Mouse (Mus musculus) naive thymus-derived CD4-positive, alpha-beta T cell, adult 2 months (primary cell): ENCODE measurements around the gene Frmd4b.
A peak's percentile ranks its signal among the peaks of the same experiment; 100 is the strongest.

Source experiments
- DNase-seq: peaks from one replicate; pipeline ENCODE4 v3.0.0-alpha.2; 2011; ENCODE audit warnings: low read depth

Gene Frmd4b

DNA sequence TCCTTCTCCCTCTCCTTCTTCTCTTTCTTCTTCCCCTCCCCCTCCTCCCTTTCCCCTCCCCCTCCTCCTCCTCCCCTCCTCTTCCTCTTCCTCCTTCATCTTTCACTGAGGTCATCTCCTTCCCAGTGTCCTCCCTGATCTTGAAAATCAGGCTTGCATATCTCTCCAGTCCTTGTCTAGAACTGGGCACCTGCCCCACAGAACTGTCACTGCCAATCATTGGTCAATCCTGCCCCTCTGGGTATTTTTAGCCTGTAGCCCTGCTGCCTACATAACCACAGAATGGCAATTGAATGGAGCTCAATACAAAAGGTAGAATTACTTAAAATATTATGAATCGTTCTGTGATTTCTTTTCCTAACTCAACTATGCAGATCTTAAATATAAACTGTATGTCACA is 358.9 kb downstream of the Frmd4b start:
- DNase-seq = no peak

- no peak for DNase-seq
These were observed 364.6 kb downstream of the Frmd4b start, which contains the start of gene Lmod3 for GRCm38 (mm10) chr6:97252711-97253221. Gene Lmod3 (minus strand): TSS chr6:97252759.

GRCm38 (mm10) chr6:97252086-97252485 is 365.3 kb downstream of the Frmd4b start:
- DNase-seq = no peak

- DNase-seq = peak; percentile 84
These were observed 366.4 kb downstream of the Frmd4b start for GRCm38 (mm10) chr6:97250966-97251365.

DNA sequence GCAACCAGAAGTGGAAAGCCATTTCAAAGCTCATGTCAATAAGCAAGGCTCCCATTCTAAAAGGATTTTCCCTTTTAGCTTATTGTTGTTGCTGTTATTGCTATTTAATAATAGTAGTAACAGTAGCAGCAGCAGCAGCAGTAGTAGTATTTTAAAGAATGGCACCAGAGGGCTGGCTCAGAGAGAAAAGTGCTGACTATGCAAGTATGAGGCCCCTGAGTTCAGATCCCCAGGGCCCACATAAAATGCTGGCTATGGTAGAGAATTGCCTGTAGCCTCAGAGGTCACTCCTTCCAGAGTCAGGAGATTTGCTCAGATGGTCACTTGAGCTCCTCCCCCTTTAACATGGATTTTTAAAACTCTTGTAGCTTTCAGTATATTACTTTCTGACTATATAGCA is 372.1 kb downstream of the Frmd4b start:
- DNase-seq = no peak

GRCm38 (mm10) chr6:97242522-97242921 is 374.8 kb downstream of the Frmd4b start:
- DNase-seq = no peak

GRCm38 (mm10) chr6:97240092-97240491 is 377.2 kb downstream of the Frmd4b start:
- DNase-seq = no peak

GRCm38 (mm10) chr6:97239360-97239759 is 378.0 kb downstream of the Frmd4b start:
- no peak for DNase-seq
